Mouse (Mus musculus) left cerebral cortex, postnatal 4 days (tissue): ENCODE results near the gene Eif4g3. TPM values are rescaled to one million over a fixed set of nuclear protein-coding genes. Genes with fewer than 3 reads are reported as not detected.
A peak's percentile ranks its signal among the peaks of the same experiment; 100 is the strongest.

Experiments used
- DNase-seq: peaks from one replicate; pipeline ENCODE4 v3.0.0-alpha.2; 2022
- intact Hi-C: fragments of 180-260 bp; cut with DNase I; formaldehyde crosslinking; loops from one replicate; pipeline ENCODE4 v1.15.1; 2025
- total RNA-seq, 2 experiments: library from RNA; stranded (reverse); gene quantifications; 2 replicates each; pipeline ENCODE4 v1.2.3; 2021

The Eif4g3 gene
- total RNA-seq, 2 experiments from 2014 or later, result 192 TPM

- peak; percentile 34 for DNase-seq
Measured at GRCm38 (mm10) chr4:138018011-138018410, 25.2 kb downstream of the Eif4g3 start.

GRCm38 (mm10) chr4:138020231-138020630 lies 27.4 kb downstream of the Eif4g3 start:
- intact Hi-C loops, result no loop called here
- no peak for DNase-seq

More at GRCm38 (mm10) chr4:138018011-138018410, 25.2 kb downstream of the Eif4g3 start:
- intact Hi-C loops, result no loop called here

- no peak for DNase-seq
- intact Hi-C loops, result no loop called here
Measured at GRCm38 (mm10) chr4:138021651-138022050, 28.8 kb downstream of the Eif4g3 start.

- no peak for DNase-seq
- intact Hi-C loops, result no loop called here
Measured at GRCm38 (mm10) chr4:138022761-138023160, 29.9 kb downstream of the Eif4g3 start.

GRCm38 (mm10) chr4:138023403-138024100 lies 30.7 kb downstream of the Eif4g3 start:
- DNase-seq, result no peak
- intact Hi-C loops, result no loop called here

GRCm38 (mm10) chr4:138029168-138029567 lies 36.3 kb downstream of the Eif4g3 start:
- no peak for DNase-seq
- intact Hi-C loops, result no loop called here

- no peak for DNase-seq
- intact Hi-C loops, result no loop called here
Measured at GRCm38 (mm10) chr4:138031828-138032227, 39.0 kb downstream of the Eif4g3 start.

GRCm38 (mm10) chr4:138033871-138034270 lies 41.0 kb downstream of the Eif4g3 start:
- DNase-seq, result no peak
- intact Hi-C loops, result no loop called here

GRCm38 (mm10) chr4:138035435-138036120 lies 42.8 kb downstream of the Eif4g3 start:
- DNase-seq, result no peak
- intact Hi-C loops, result no loop called here

GRCm38 (mm10) chr4:138037110-138037509 lies 44.3 kb downstream of the Eif4g3 start:
- intact Hi-C loops, result no loop called here
- DNase-seq, result no peak

- no peak for DNase-seq
- intact Hi-C loops, result no loop called here
Measured at GRCm38 (mm10) chr4:138037896-138038295, 45.1 kb downstream of the Eif4g3 start.

- DNase-seq, result no peak
- intact Hi-C loops, result no loop called here
Measured at GRCm38 (mm10) chr4:138038365-138039274, 45.8 kb downstream of the Eif4g3 start.

GRCm38 (mm10) chr4:138039275-138039651 lies 46.4 kb downstream of the Eif4g3 start:
- intact Hi-C loops, result no loop called here
- peak; percentile 29 for DNase-seq

- intact Hi-C loops, result no loop called here
- no peak for DNase-seq
Measured at GRCm38 (mm10) chr4:138040589-138040988, 47.8 kb downstream of the Eif4g3 start.

GRCm38 (mm10) chr4:138041566-138042256 lies 48.9 kb downstream of the Eif4g3 start:
- DNase-seq, result no peak
- intact Hi-C loops, result no loop called here

- DNase-seq, result no peak
- intact Hi-C loops, result no loop called here
Measured at GRCm38 (mm10) chr4:138042257-138042589, 49.4 kb downstream of the Eif4g3 start.

GRCm38 (mm10) chr4:138042625-138043024 lies 49.8 kb downstream of the Eif4g3 start:
- DNase-seq, result no peak
- intact Hi-C loops, result no loop called here

GRCm38 (mm10) chr4:138044841-138045500 lies 52.1 kb downstream of the Eif4g3 start:
- no peak for DNase-seq
- intact Hi-C loops, result no loop called here

GRCm38 (mm10) chr4:138045809-138046208 lies 53.0 kb downstream of the Eif4g3 start:
- intact Hi-C loops, result no loop called here
- DNase-seq, result no peak

GRCm38 (mm10) chr4:138046371-138046770 lies 53.5 kb downstream of the Eif4g3 start:
- DNase-seq, result no peak
- intact Hi-C loops, result no loop called here
